Mouse (Mus musculus) regulatory T cell (primary cell): ENCODE measurements around the gene 2610528J11Rik.
"Not testable (repeated sequence)": the region's sequence is repeated elsewhere in the genome, so short reads cannot be mapped to it uniquely, and the experiment has no call there.

ENCODE experiments used
- in situ Hi-C: fragments of 300-600 bp; cut with MboI, MseI; formaldehyde crosslinking; loops from one replicate; pipeline ENCODE4 v1.15.1; 2025; ENCODE audit warnings: high pct_unique_total_duplicates

The 2610528J11Rik gene

GRCm38 (mm10) chr4:118539904-118540303, 13.1 kb downstream of the 2610528J11Rik start:
- in situ Hi-C loops: no loop called here

- in situ Hi-C loops: no loop called here
These were observed 15.8 kb downstream of the 2610528J11Rik start for GRCm38 (mm10) chr4:118542510-118543157.

- in situ Hi-C loops: no loop called here
These were observed 16.3 kb downstream of the 2610528J11Rik start for GRCm38 (mm10) chr4:118543158-118543530.

DNA sequence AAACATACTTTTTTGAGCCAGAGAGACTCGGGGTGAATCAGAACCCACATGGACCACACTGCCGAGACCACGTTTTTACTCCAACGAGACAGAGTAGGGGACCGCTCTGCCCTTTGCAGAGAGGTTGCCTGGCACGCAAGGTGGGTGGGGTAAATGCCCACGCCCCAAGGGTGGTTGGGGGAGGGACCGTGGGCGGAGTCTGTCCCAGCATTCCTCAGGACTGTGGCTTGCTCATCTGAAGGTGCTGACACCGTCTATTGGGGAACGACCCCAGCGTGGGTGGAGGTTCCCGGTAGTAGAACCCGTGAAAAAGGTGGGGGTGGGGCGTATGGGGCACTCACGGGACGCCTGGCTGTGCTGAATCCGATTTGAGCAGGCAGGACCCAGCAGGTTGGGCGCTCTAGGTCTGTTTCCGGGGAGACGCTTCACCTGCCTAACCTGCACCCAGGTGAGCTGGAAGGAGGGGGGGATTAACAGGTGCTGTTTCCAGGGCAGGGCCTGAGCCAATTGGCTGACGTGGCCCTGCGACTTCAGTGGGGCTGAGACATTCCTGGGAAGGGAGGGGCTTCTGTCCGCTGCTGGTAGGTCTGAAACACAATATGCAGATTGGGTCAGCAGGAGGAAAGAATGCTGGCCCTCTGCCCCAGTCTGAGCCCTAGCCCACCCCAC, 16.9 kb downstream of the 2610528J11Rik start, which contains the start of gene Tmem125:
TSS of gene Tmem125 (minus strand) at position 453 of the 669 bp plus-strand sequence.
- in situ Hi-C loops: no loop called here

GRCm38 (mm10) chr4:118544441-118545127, 17.8 kb downstream of the 2610528J11Rik start:
- in situ Hi-C loops: no loop called here

DNA sequence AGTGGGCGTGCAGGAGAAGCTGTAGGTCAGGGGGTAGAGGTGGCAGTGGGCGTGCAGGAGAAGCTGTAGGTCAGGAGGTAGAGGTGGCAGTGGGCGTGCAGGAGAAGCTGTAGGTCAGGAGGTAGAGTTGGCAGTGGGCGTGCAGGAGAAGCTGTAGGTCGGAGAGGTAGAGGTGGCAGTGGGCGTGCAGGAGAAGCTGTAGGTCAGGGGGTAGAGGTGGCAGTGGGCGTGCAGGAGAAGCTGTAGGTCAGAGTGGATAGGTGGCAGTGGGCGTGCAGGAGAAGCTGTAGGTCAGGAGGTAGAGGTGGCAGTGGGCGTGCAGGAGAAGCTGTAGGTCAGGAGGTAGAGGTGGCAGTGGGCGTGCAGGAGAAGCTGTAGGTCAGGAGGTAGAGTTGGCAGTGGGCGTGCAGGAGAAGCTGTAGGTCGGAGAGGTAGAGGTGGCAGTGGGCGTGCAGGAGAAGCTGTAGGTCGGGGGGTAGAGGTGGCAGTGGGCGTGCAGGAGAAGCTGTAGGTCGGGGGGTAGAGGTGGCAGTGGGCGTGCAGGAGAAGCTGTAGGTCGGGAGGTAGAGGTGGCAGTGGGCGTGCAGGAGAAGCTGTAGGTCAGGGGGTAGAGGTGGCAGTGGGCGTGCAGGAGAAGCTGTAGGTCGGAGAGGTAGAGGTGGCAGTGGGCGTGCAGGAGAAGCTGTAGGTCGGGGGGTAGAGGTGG, 20.8 kb downstream of the 2610528J11Rik start:
- in situ Hi-C loops: not testable (repeated sequence)

GRCm38 (mm10) chr4:118548130-118548480, 21.3 kb downstream of the 2610528J11Rik start:
- in situ Hi-C loops: not testable (repeated sequence)

GRCm38 (mm10) chr4:118553039-118553649, 26.3 kb downstream of the 2610528J11Rik start:
- in situ Hi-C loops: no loop called here

DNA sequence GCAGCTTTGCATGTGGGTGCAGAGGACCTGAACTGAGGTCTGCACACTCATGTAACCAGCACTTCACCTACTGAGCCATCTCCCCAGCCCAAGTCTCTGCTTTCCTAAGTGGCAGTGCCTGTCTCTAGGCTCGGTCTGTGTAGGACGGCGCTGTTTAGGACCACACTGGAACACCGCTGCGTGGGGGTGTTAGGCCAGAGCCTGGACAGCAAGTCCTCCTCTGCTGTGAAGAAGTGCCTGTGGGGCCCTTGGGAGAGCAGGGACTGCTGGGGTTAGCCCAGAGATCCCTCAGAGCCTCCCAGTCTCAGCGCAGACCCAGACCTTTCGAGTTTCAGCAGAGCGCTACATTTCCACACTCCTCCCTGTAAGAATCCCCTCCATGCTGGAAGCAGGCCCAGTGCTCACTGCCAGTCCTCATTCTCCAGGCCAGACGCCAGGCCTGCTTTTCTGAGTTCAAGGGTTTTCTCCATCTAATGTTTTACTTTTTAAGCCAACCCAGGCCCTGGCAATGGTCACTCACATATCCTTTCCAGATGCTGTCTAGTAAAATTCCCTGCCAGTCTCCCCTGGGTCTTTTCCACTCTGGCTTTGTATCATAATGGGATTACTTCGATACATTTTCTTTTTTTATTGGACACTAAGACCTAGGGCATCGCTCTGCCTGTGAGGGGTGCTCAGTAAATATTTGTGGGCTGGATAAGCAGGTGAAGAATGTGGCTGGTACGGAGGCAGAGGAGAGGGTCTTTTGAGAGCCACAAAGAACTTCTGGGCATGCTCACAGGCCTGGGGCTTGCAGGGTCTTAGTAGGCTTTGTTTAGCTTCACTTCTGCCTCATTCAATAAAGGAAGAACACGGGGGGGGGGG, 37.5 kb downstream of the 2610528J11Rik start:
- in situ Hi-C loops: no loop called here

DNA sequence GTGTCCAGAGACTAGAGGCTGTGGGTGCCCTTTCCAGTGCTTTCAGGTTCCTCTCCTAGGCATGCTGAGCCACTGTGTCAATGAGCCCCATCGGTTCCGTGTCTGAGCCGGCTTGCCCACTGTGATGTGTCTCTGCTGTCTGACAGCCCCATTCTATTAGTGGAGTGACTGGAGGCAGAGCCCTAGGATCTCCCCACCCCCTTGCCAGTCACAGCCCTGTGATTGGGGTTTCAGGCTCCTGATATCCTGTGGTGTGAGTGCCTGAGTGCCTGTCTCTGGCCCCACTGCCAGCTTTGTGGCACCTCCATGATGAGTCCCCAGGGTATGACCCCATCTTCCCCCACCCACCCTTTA, 38.1 kb downstream of the 2610528J11Rik start:
- in situ Hi-C loops: no loop called here

DNA sequence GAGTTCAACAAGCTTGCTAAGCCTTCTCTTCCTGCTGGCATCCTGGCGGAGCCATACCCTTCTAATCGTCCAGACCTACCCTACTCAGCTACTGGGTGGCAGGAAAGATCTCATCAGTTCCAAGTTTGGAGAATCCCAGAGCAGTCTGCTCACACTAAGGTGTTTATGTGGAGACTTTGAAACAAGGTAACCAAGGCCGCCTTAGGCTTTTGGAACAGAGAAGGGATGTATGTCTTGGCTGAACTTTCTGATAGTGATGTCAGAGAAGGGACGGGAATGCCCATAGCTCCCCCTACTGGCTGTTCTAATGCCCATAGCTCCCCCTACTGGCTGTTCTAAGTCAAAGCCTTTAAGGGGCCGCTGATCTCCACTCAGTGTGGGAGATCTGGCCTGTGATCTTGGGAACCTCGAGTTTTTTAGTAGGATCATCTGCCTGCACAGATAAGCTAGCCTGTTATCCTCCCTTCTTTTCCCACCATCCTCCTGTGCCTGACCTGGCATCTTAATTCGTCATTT, 39.4 kb downstream of the 2610528J11Rik start:
- in situ Hi-C loops: no loop called here

DNA sequence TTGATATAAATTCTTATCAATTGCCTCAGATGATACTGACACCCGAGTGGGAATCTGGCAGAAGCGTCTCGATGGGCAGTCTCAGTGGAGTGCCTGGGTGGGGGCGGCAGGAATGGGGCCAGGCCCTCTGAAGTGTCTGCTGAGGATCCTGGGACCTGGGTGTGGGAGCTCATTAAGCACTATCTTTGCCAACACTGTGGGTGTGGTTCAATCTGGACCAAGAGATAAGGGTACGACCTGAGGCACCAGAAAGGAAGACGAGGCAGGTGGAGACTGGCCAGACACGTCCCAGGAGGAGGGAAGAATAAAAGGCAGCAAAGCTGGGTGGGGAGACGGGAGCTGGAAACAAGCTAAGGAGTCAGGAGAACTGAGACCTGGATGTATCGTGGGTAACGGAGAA, 41.9 kb downstream of the 2610528J11Rik start:
- in situ Hi-C loops: no loop called here

GRCm38 (mm10) chr4:118569320-118569719, 42.5 kb downstream of the 2610528J11Rik start:
- in situ Hi-C loops: no loop called here

- in situ Hi-C loops: loop anchor here (10.0 kb wide), 1 partner anchor 347 kb away; no protein-coding TSS in a partner anchor
These were observed 44.6 kb downstream of the 2610528J11Rik start for GRCm38 (mm10) chr4:118571441-118571840.

- in situ Hi-C loops: loop anchor here (10.0 kb wide), 1 partner anchor 351 kb away; no protein-coding TSS in a partner anchor
These were observed 49.3 kb downstream of the 2610528J11Rik start for GRCm38 (mm10) chr4:118576097-118576496.

- in situ Hi-C loops: loop anchor here (10.0 kb wide), 1 partner anchor 355 kb away; no protein-coding TSS in a partner anchor
These were observed 52.5 kb downstream of the 2610528J11Rik start for GRCm38 (mm10) chr4:118579313-118579712.
